Mouse (Mus musculus) MEL (cell line): ENCODE results near the gene Trim2. TPM values are rescaled to one million over a fixed set of nuclear protein-coding genes. Genes with fewer than 3 reads are reported as not detected.

Source experiments
- DNase-seq: peaks from one replicate; pipeline ENCODE4 v3.0.0; 2011; ENCODE audit warnings: low read depth, low spot score
- H3K27ac ChIP-seq: 2 replicates; pipeline ENCODE4 v1.5.1; 2012; ENCODE audit warnings: low read depth, mild to moderate bottlenecking, control low read depth, low read length, moderate library complexity; ENCODE audit not compliant: control insufficient read depth
- H3K27me3 ChIP-seq, 2 experiments: fragments of 150-350 bp in 1 of 2; sonication (generic) in 1 of 2; 2 replicates each; pipeline ENCODE4 v1.6.1; 2012; ENCODE audit warnings: low read length in 2 of 2, mild to moderate bottlenecking in 2 of 2, improper control_type of control experiment in 1 of 2, moderate library complexity in 1 of 2; ENCODE audit not compliant: insufficient read depth in 2 of 2, control insufficient read depth in 1 of 2
- H3K36me3 ChIP-seq, 2 experiments: 2 replicates each; pipeline ENCODE4 v1.6.1; 2012 to 2014; ENCODE audit warnings: low read length in 2 of 2, improper control_type of control experiment in 1 of 2, inconsistent platforms in 1 of 2, mild to moderate bottlenecking in 1 of 2; ENCODE audit not compliant: insufficient read depth in 2 of 2, control insufficient read depth in 1 of 2
- H3K4me1 ChIP-seq, 2 experiments: fragments of 150-350 bp in 1 of 2; sonication (generic) in 1 of 2; 2 replicates each; pipeline ENCODE4 v1.6.1; 2012; ENCODE audit warnings: low read length in 2 of 2, improper control_type of control experiment in 1 of 2, mild to moderate bottlenecking in 1 of 2; ENCODE audit not compliant: insufficient read depth in 2 of 2, control insufficient read depth in 1 of 2
- H3K4me3 ChIP-seq, 2 experiments: fragments of 150-350 bp in 1 of 2; sonication (generic) in 1 of 2; 2 replicates each; pipeline ENCODE4 v1.5.1; 2012; ENCODE audit warnings: low read depth in 2 of 2, low read length in 2 of 2, mild to moderate bottlenecking in 2 of 2, moderate library complexity in 2 of 2, control low read depth in 1 of 2, improper control_type of control experiment in 1 of 2; ENCODE audit not compliant: control insufficient read depth in 1 of 2, insufficient read depth in 1 of 2
- H3K79me2 ChIP-seq: 2 replicates; pipeline ENCODE4 v1.6.1; 2012; ENCODE audit warnings: mild to moderate bottlenecking, low read length, moderate library complexity; ENCODE audit not compliant: control insufficient read depth, poor library complexity, insufficient read depth
- H3K9ac ChIP-seq: 2 replicates; pipeline ENCODE4 v1.6.1; 2012; ENCODE audit warnings: low read depth, mild to moderate bottlenecking, control low read depth, low read length, moderate library complexity; ENCODE audit not compliant: control insufficient read depth, poor library complexity, severe bottlenecking
- H3K9me3 ChIP-seq: fragments of 150-350 bp; sonication (generic); replicated peaks from 2 replicates; pipeline ENCODE4 v1.6.1; 2012; ENCODE audit warnings: mild to moderate bottlenecking, low read length, improper control_type of control experiment, moderate library complexity; ENCODE audit not compliant: insufficient read depth
- CHD2 ChIP-seq: IDR thresholded peaks from 2 replicates; pipeline ENCODE4 v1.6.1; 2011; ENCODE audit warnings: low read length, improper control_type of control experiment
- EP300 ChIP-seq, 2 experiments: IDR thresholded peaks; 2 replicates each; pipeline ENCODE4 v1.6.1; 2011; ENCODE audit warnings: improper control_type of control experiment in 2 of 2, low read length in 2 of 2, low read depth in 1 of 2, mild to moderate bottlenecking in 1 of 2
- ETS1 ChIP-seq: IDR thresholded peaks from 2 replicates; pipeline ENCODE4 v1.6.1; 2012; ENCODE audit warnings: low read depth, mild to moderate bottlenecking, inconsistent platforms, low read length, improper control_type of control experiment, moderate library complexity
- GABPA ChIP-seq: IDR thresholded peaks from 2 replicates; pipeline ENCODE4 v1.6.1; 2012; ENCODE audit warnings: low read depth, mild to moderate bottlenecking, inconsistent platforms, low read length, improper control_type of control experiment, moderate library complexity
- GATA1 ChIP-seq: IDR thresholded peaks from 2 replicates; pipeline ENCODE4 v1.6.1; 2011; ENCODE audit warnings: low read depth, low read length, improper control_type of control experiment
- HCFC1 ChIP-seq: IDR thresholded peaks from 2 replicates; pipeline ENCODE4 v1.6.1; 2012; ENCODE audit warnings: low read depth, mild to moderate bottlenecking, inconsistent platforms, low read length, improper control_type of control experiment, moderate library complexity
- JUND ChIP-seq: IDR thresholded peaks from 2 replicates; pipeline ENCODE4 v1.6.1; 2011; ENCODE audit warnings: low read depth, mild to moderate bottlenecking, improper control_type of control experiment, low read length
- MAFK ChIP-seq: IDR thresholded peaks from 2 replicates; pipeline ENCODE4 v1.6.1; 2011; ENCODE audit warnings: low read depth, mild to moderate bottlenecking, low read length, improper control_type of control experiment, borderline replicate concordance
- MAZ ChIP-seq: IDR thresholded peaks from 2 replicates; pipeline ENCODE4 v1.6.1; 2012; ENCODE audit warnings: low read depth, mild to moderate bottlenecking, inconsistent platforms, low read length, improper control_type of control experiment
- MXI1 ChIP-seq: IDR thresholded peaks from 2 replicates; pipeline ENCODE4 v1.6.1; 2011; ENCODE audit warnings: mild to moderate bottlenecking, low read depth, low read length, improper control_type of control experiment
- POLR2A ChIP-seq, 2 experiments: IDR thresholded peaks; 2 replicates each; pipeline ENCODE4 v1.6.1; 2011 to 2012; ENCODE audit warnings: low read length in 2 of 2, mild to moderate bottlenecking in 2 of 2, control low read depth in 1 of 2, improper control_type of control experiment in 1 of 2, low read depth in 1 of 2, moderate library complexity in 1 of 2; ENCODE audit not compliant: control insufficient read depth in 1 of 2, insufficient read depth in 1 of 2, poor library complexity in 1 of 2
- POLR2AphosphoS2 ChIP-seq: IDR thresholded peaks from 2 replicates; pipeline ENCODE4 v1.6.1; 2011; ENCODE audit warnings: low read length, improper control_type of control experiment
- SIN3A ChIP-seq: IDR thresholded peaks from 2 replicates; pipeline ENCODE4 v1.6.1; 2012; ENCODE audit warnings: low read length, improper control_type of control experiment, inconsistent platforms
- SMC3 ChIP-seq: IDR thresholded peaks from 2 replicates; pipeline ENCODE4 v1.6.1; 2011; ENCODE audit warnings: low read depth, low read length, improper control_type of control experiment
- TAL1 ChIP-seq: IDR thresholded peaks from 2 replicates; pipeline ENCODE4 v1.6.1; 2012; ENCODE audit warnings: mild to moderate bottlenecking, inconsistent platforms, low read length, moderate library complexity, mixed read lengths
- TCF12 ChIP-seq: IDR thresholded peaks from 2 replicates; pipeline ENCODE4 v1.6.1; 2014; ENCODE audit warnings: low read depth, mild to moderate bottlenecking, inconsistent platforms, low read length, improper control_type of control experiment, moderate library complexity
- UBTF ChIP-seq: IDR thresholded peaks from 2 replicates; pipeline ENCODE4 v1.6.1; 2012; ENCODE audit warnings: low read depth, mild to moderate bottlenecking, inconsistent platforms, low read length, improper control_type of control experiment, moderate library complexity, borderline replicate concordance; ENCODE audit not compliant: insufficient read depth
- ZMIZ1 ChIP-seq: IDR thresholded peaks from 2 replicates; pipeline ENCODE4 v1.6.1; 2012; ENCODE audit warnings: low read depth, mild to moderate bottlenecking, inconsistent platforms, low read length, improper control_type of control experiment, moderate library complexity
- ZNF384 ChIP-seq: IDR thresholded peaks from 2 replicates; pipeline ENCODE4 v1.6.1; 2012; ENCODE audit warnings: low read depth, mild to moderate bottlenecking, inconsistent platforms, low read length, improper control_type of control experiment
- polyA plus RNA-seq, 2 experiments: library from polyadenylated mRNA; stranded (reverse) in 1 of 2; unstranded in 1 of 2; fragments of >175 nt in 1 of 2; fragments of >200 nt in 1 of 2; gene quantifications; 2 replicates each; pipeline versions ENCODE4 v1.2.1 to v1.2.4; 2012; ENCODE audit warnings: low replicate concordance in 2 of 2, low read depth in 1 of 2; ENCODE audit not compliant: insufficient read length in 2 of 2, insufficient read depth in 1 of 2, missing spikeins in 1 of 2
- total RNA-seq: library from RNA; depleted of rRNA; stranded (reverse); fragments of 300-350 nt; gene quantifications from 2 replicates; pipeline ENCODE4 v1.2.3, GENCODE M21; 2012

The Trim2 gene
- total and polyA plus RNA-seq, 3 experiments = 1.7 to 4.4 TPM; not detected in 1

GRCm38 (mm10) chr3:84259281-84260023, 47.2 kb downstream of the Trim2 start (continued):
- TF ChIP-seq JUND = no peak
- peak; percentile 86; the same call in 1 of the 2 replicates for TF ChIP-seq UBTF
- TF ChIP-seq ZNF384 = no peak
- no peak for TF ChIP-seq GABPA
- no peak for TF ChIP-seq CHD2
- peak; percentile 59; the same call in 1 of the 2 replicates for TF ChIP-seq ETS1
- no peak for TF ChIP-seq HCFC1
- no peak for TF ChIP-seq ZMIZ1
- TF ChIP-seq MAZ = 0 out of 2 replicates have a peak, but pooled peaks have one; percentile 39
- TF ChIP-seq POLR2AphosphoS2 = no peak
- TF ChIP-seq GATA1 = no peak
- TF ChIP-seq SMC3 = no peak
- TF ChIP-seq EP300 (IDR thresholded peaks at IDR 0.05; ENCODE audit: low read depth in 1 of 2, low read length in 2 of 2) = 0 out of 4 replicates have a peak, but pooled peaks of 1 of the 2 experiments have one; percentile 18
- TF ChIP-seq TCF12 = no peak
- TF ChIP-seq MAFK = no peak
- TF ChIP-seq, all 39 proteins: peak for 7

GRCm38 (mm10) chr3:84258518-84259031, 48.1 kb downstream of the Trim2 start:
- Histone ChIP-seq H3K4me3 (peak overlapping the region; percentile 97 to 98), H3K27me3 (no peaks in the 10 kb centered on the region)

More at GRCm38 (mm10) chr3:84258518-84259031, 48.1 kb downstream of the Trim2 start:
- Histone ChIP-seq H3K79me2 (peaks cover 1% of the 10 kb centered on the region; the same call in 1 of the 2 replicates), H3K36me3 (peaks cover 0 to 10% of the 10 kb centered on the region in 2 experiments; a peak in 2 of 4 replicates), H3K27ac (peak overlapping the region; percentile 5; the same call in 1 of the 2 replicates), H3K9me3 (no peaks in the 10 kb centered on the region)
- 0 out of 2 replicates have a peak, but pooled peaks have one; percentile 1 for TF ChIP-seq HCFC1
- peak; percentile 50; the same call in 1 of the 2 replicates for TF ChIP-seq ETS1
- peak; percentile 66 to 71 for TF ChIP-seq EP300 (IDR thresholded peaks at IDR 0.05; ENCODE audit: low read depth in 1 of 2, low read length in 2 of 2)
- 0 out of 2 replicates have a peak, but pooled peaks have one; percentile 16 for TF ChIP-seq TCF12
- no peak for TF ChIP-seq TAL1
- no peak for TF ChIP-seq GABPA
- 0 out of 2 replicates have a peak, but pooled peaks have one; percentile 26 for TF ChIP-seq MAZ
- no peak for TF ChIP-seq POLR2A (IDR thresholded peaks at IDR 0.05; ENCODE audit: control insufficient read depth in 1 of 2, insufficient read depth in 1 of 2, low read depth in 1 of 2, low read length in 2 of 2, poor library complexity in 1 of 2)
- TF ChIP-seq SIN3A = peak; percentile 62
- peak; percentile 58 for TF ChIP-seq GATA1
- peak; percentile 61 for TF ChIP-seq MXI1
- TF ChIP-seq, all 39 proteins: peak for 8
- peaks cover 5 to 7% of the 10 kb centered on the region in 2 experiments; a peak in 3 of 4 replicates for H3K4me1 ChIP-seq
- peak overlapping the region; percentile 91 for H3K9ac ChIP-seq
- peak; percentile 71 for DNase-seq
